Mouse (Mus musculus): ENCODE measurements at regions not wholly inside any gene's neighbourhood (a gene's known extent, or its start where the extent isn't known, plus 50 kb on each side); places are given as distances from the start of the nearest gene placed in this dataset.

DNA sequence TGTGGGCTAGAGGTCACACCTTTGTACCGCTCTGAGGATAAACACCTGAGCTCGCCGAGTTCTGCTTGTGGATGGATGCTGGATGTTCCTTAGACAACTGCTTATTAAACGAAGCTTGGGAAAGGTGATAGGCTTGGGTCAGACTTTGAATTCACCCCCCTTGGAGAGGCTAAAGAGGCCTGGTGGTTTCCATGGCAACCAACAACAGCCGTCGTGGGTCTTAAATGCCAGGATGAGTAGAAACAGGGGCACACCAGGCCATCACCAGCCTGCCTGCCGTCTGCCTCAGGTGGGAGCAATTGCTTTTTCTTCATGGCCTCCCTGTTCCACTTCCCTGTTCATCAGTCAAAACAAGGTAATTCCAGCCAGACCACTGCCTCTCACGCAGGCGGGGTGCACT is 504.1 kb downstream of the Tbc1d22a start:
- Histone ChIP-seq H3K9ac (replicated peaks; ENCODE audit: low read length) (no peak overlapping the region), H3K4me1 (ENCODE audit: insufficient read depth, low read length) (no peaks in the 10 kb centered on the region), H3K27ac (no peak overlapping the region), H3K4me3 (ENCODE audit: low read length) (no peak overlapping the region), H3K4me2 (ENCODE audit: low read depth, low read length) (no peak overlapping the region), H3K36me3 (ENCODE audit: insufficient read depth, low read length) (no peaks in the 10 kb centered on the region), H3K9me3 (ENCODE audit: low read length) (no peaks in the 10 kb centered on the region), H3K27me3 (ENCODE audit: insufficient read depth, low read length) (no peaks in the 10 kb centered on the region)
- 48% methylated on average over 9 of the region's 9 CpGs for WGBS
- ATAC-seq (no peak), DNase-seq (ENCODE audit: low spot score) (no peak)
- TF ChIP-seq CTCF (IDR thresholded peaks at IDR 0.05; ENCODE audit: low read depth), result no peak

DNA sequence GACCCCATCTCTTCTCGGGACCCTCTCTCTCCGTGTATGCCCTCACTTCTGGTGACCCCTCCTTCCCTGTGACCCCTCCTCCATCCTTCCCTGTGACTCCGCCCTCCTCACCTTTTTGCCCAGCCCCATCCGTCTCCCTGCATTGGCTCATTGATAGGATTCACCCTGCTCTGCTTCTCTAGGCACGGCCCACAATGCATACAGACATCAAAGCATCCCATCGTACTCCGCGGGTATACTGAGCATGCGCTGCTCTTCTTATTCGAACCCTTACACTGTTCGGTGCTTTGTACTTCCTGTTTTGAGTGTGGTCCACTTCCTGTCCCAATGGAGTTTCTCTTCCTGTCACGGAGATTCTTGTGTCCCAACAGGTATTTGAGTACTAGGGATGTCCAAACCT is 504.8 kb downstream of the Tbc1d22a start:
- Histone ChIP-seq H3K9me3 (ENCODE audit: low read length) (no peaks in the 10 kb centered on the region), H3K9ac (replicated peaks; ENCODE audit: low read length) (no peak overlapping the region), H3K4me3 (ENCODE audit: low read length) (no peak overlapping the region), H3K27ac (no peak overlapping the region), H3K27me3 (ENCODE audit: insufficient read depth, low read length) (no peaks in the 10 kb centered on the region), H3K4me2 (ENCODE audit: low read depth, low read length) (no peak overlapping the region), H3K36me3 (ENCODE audit: insufficient read depth, low read length) (no peaks in the 10 kb centered on the region), H3K4me1 (ENCODE audit: insufficient read depth, low read length) (no peaks in the 10 kb centered on the region)
- no peak for TF ChIP-seq CTCF (IDR thresholded peaks at IDR 0.05; ENCODE audit: low read depth)
- no peak for DNase-seq (ENCODE audit: low spot score)
- WGBS, result 92% methylated on average over 12 of the region's 12 CpGs
- no peak for ATAC-seq

DNA sequence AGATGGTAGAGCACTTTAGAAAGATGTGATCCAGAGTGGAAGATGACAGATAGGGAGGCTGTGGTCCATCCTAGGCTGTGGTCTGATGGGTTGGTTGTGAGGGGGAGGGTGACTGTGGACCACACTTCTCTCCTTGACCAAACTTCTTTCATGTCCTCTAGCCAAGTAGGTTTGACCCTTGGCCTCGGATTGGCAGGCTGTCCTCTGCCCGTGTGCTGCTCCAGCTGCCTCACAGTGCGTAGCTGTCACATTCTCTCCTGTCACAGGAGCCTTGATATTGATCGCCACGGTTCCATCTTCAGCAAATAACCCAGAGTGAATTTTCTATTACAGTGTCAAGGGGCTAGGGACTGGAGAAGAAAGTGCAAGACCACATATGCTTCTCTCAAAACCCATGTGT is 506.9 kb downstream of the Tbc1d22a start:
- WGBS, result 61% methylated on average over 5 of the region's 5 CpGs
- H3K4me3 ChIP-seq (ENCODE audit: low read length), result no peak overlapping the region
- no peak for ATAC-seq

DNA sequence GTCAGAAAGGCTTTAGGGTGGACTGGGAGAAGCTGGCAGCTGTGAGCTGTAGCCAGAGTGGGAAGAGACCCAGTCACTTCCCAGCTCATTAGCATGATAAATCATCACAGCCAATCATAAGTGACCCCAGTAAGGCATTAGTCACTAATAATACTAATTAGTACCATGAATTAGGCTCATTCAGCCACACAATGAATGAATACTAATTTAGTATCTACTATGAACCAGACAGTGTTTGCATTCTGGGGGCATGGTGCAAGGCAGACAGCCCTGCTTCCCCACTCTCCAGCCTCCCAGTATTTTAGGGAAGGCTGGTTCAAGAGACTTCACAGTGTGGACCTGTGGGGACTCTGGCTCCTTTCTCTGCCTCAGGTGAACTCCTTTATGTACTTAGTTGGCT is 523.7 kb downstream of the Tbc1d22a start:
- no peak overlapping the region for H3K27ac ChIP-seq
- no peaks in the 10 kb centered on the region for H3K4me1 ChIP-seq (ENCODE audit: insufficient read depth, low read length)
- H3K9me3 ChIP-seq (ENCODE audit: low read length), result no peaks in the 10 kb centered on the region
- no peak for TF ChIP-seq CTCF (IDR thresholded peaks at IDR 0.05; ENCODE audit: low read depth)
- H3K36me3 ChIP-seq (ENCODE audit: insufficient read depth, low read length), result no peaks in the 10 kb centered on the region
- H3K9ac ChIP-seq (replicated peaks; ENCODE audit: low read length), result no peak overlapping the region
- H3K27me3 ChIP-seq (ENCODE audit: insufficient read depth, low read length), result no peaks in the 10 kb centered on the region
- no peak for DNase-seq (ENCODE audit: low spot score)
- no peak overlapping the region for H3K4me2 ChIP-seq (ENCODE audit: low read depth, low read length)
- ATAC-seq, result no peak
- no peak overlapping the region for H3K4me3 ChIP-seq (ENCODE audit: low read length)

More for the DNA sequence above, 506.9 kb downstream of the Tbc1d22a start:
- no peaks in the 10 kb centered on the region for H3K27me3 ChIP-seq (ENCODE audit: insufficient read depth, low read length)
- no peaks in the 10 kb centered on the region for H3K36me3 ChIP-seq (ENCODE audit: insufficient read depth, low read length)
- no peak overlapping the region for H3K27ac ChIP-seq
- H3K4me1 ChIP-seq (ENCODE audit: insufficient read depth, low read length), result no peaks in the 10 kb centered on the region
- DNase-seq (ENCODE audit: low spot score), result peak; percentile 19
- no peak overlapping the region for H3K9ac ChIP-seq (replicated peaks; ENCODE audit: low read length)
- H3K9me3 ChIP-seq (ENCODE audit: low read length), result no peaks in the 10 kb centered on the region
- no peak for TF ChIP-seq CTCF (IDR thresholded peaks at IDR 0.05; ENCODE audit: low read depth)
- H3K4me2 ChIP-seq (ENCODE audit: low read depth, low read length), result no peak overlapping the region

DNA sequence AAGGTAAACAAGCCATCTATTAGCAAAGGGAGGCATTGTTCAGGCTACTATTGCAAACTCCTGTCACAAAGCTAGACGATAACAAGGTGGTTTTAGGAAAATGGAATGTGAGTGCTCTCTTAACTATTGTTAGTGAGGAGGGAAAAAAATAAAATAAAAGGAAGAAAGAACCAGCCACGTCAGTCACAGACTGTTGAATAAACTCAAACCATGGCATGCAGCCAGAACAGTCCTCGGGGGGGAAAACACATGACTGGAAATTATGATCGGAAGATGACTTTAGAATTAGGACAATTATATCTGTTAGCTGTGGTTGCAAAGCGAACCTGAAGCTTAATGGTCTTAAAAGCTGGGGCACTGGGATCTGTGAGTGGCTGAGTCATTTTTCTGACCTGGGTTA is 524.1 kb downstream of the Tbc1d22a start:
- no peak for TF ChIP-seq CTCF (IDR thresholded peaks at IDR 0.05; ENCODE audit: low read depth)
- no peaks in the 10 kb centered on the region for H3K9me3 ChIP-seq (ENCODE audit: low read length)
- no peaks in the 10 kb centered on the region for H3K27me3 ChIP-seq (ENCODE audit: insufficient read depth, low read length)
- peak; percentile 28 for DNase-seq (ENCODE audit: low spot score)
- no peak overlapping the region for H3K4me3 ChIP-seq (ENCODE audit: low read length)
- no peaks in the 10 kb centered on the region for H3K36me3 ChIP-seq (ENCODE audit: insufficient read depth, low read length)
- H3K4me1 ChIP-seq (ENCODE audit: insufficient read depth, low read length), result no peaks in the 10 kb centered on the region
- ATAC-seq, result no peak
- no peak overlapping the region for H3K4me2 ChIP-seq (ENCODE audit: low read depth, low read length)
- no peak overlapping the region for H3K27ac ChIP-seq
- H3K9ac ChIP-seq (replicated peaks; ENCODE audit: low read length), result no peak overlapping the region
- WGBS, result 36% methylated on average over 5 of the region's 5 CpGs

DNA sequence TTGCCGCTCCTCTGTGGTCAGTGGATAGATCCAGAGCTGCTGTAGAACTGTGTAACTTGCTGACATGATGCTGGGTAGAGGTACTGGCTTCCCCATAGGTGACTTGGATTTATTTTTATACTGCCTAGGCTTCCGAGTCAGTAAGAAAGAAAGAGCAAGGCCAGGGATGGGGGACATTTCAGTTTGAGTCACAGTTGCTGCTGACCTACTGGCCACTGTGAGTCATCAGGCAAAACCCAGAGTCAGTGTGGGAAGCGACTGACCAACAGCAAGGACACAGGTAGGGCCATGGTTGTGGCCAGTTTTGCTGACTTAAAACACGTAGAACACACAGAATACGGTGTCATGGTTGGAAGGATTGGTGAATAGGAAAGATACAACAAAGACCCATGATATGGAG is 524.5 kb downstream of the Tbc1d22a start:
- no peak for TF ChIP-seq CTCF (IDR thresholded peaks at IDR 0.05; ENCODE audit: low read depth)
- no peaks in the 10 kb centered on the region for H3K36me3 ChIP-seq (ENCODE audit: insufficient read depth, low read length)
- no peaks in the 10 kb centered on the region for H3K9me3 ChIP-seq (ENCODE audit: low read length)
- H3K27ac ChIP-seq, result no peak overlapping the region
- H3K4me1 ChIP-seq (ENCODE audit: insufficient read depth, low read length), result no peaks in the 10 kb centered on the region
- DNase-seq (ENCODE audit: low spot score) (no peak), ATAC-seq (no peak)
- no peaks in the 10 kb centered on the region for H3K27me3 ChIP-seq (ENCODE audit: insufficient read depth, low read length)
- no peak overlapping the region for H3K9ac ChIP-seq (replicated peaks; ENCODE audit: low read length)
- WGBS, result 93% methylated on average over 5 of the region's 5 CpGs
- H3K4me2 ChIP-seq (ENCODE audit: low read depth, low read length), result no peak overlapping the region
- H3K4me3 ChIP-seq (ENCODE audit: low read length), result no peak overlapping the region

DNA sequence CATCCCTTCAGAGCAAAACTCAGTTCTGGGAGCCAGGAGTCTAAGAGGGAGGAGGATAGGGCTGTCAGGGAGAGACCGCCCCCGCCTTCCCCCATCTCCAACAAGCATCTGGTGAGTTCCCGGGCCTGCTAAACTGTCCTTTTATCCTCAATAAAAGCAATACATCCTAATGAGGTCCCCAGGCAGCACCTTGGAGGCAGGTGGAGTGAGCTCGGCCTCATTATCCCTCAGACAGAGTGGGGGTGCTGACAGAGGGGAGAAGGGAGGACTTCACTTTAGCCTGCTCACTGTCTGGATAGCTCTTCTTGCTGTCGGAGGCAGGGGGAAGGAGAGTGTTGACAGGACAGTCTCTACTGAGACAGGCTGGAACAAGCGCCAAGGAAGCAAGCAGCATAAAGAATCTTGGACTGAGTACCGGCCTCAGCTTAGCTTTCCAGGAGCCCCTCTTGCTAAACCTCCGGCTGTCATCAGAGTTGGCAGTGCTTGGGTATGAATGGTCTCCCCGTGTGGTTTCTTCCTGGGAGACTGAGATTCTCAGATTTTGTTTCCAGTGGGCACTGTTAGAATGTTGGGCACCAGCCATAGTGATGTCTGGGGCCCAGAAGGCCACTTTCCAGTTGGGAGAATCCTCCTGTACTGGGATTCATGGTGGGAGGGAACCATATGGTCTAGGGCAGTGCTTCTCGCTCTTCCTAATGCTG is 537.3 kb downstream of the Tbc1d22a start:
- 40% methylated on average over 10 of the region's 10 CpGs for WGBS
- no peak for TF ChIP-seq CTCF (IDR thresholded peaks at IDR 0.05; ENCODE audit: low read depth)
- peak; percentile 70 for ATAC-seq

More for the DNA sequence above, 537.3 kb downstream of the Tbc1d22a start:
- Histone ChIP-seq H3K4me3 (ENCODE audit: low read length) (no peak overlapping the region), H3K36me3 (ENCODE audit: insufficient read depth, low read length) (no peaks in the 10 kb centered on the region), H3K27ac (no peak overlapping the region), H3K4me1 (ENCODE audit: insufficient read depth, low read length) (0 out of 2 replicates have a peak, but pooled peaks cover 3% of the 10 kb centered on the region), H3K9me3 (ENCODE audit: low read length) (no peaks in the 10 kb centered on the region), H3K27me3 (ENCODE audit: insufficient read depth, low read length) (no peaks in the 10 kb centered on the region), H3K9ac (replicated peaks; ENCODE audit: low read length) (no peak overlapping the region), H3K4me2 (ENCODE audit: low read depth, low read length) (no peak overlapping the region)
- peak; percentile 80 for DNase-seq (ENCODE audit: low spot score)
